Mouse (Mus musculus) forebrain, embryonic 11.5 days (tissue): ENCODE measurements at regions not wholly inside any gene's neighbourhood (a gene's known extent, or its start where the extent isn't known, plus 50 kb on each side); places are given as distances from the start of the nearest gene placed in this dataset.

Experiments used
- ATAC-seq: fragments of 200-750 bp; cut with Nextera tagmentation; replicated peaks from 2 replicates; pipeline ENCODE4 v1.8.0; 2017; ENCODE audit warnings: moderate TSS enrichment; ENCODE audit not compliant: low FRiP score
- DNase-seq: peaks from one replicate; pipeline ENCODE4 v3.0.0-alpha.2; 2017; ENCODE audit warnings: low spot score
- H3K27ac ChIP-seq: fragments of 300-500 bp; sonication (generic); 2 replicates; pipeline ENCODE4 v1.5.1; 2014; ENCODE audit warnings: low read depth, low read length
- H3K27me3 ChIP-seq: fragments of 300-500 bp; sonication (generic); 2 replicates; pipeline ENCODE4 v1.6.1; 2014; ENCODE audit warnings: mild to moderate bottlenecking, low read length, mixed read lengths; ENCODE audit not compliant: control insufficient read depth, insufficient read depth
- H3K36me3 ChIP-seq: fragments of 300-500 bp; sonication (generic); 2 replicates; pipeline ENCODE4 v1.6.1; 2014; ENCODE audit warnings: mild to moderate bottlenecking, low read length, moderate library complexity, mixed read lengths; ENCODE audit not compliant: control insufficient read depth, insufficient read depth
- H3K4me1 ChIP-seq: fragments of 300-500 bp; sonication (generic); replicated peaks from 2 replicates; pipeline ENCODE4 v1.6.1; 2014; ENCODE audit warnings: low read length, mixed read lengths; ENCODE audit not compliant: control insufficient read depth, insufficient read depth
- H3K4me2 ChIP-seq: fragments of 300-500 bp; sonication (generic); 2 replicates; pipeline ENCODE4 v1.6.1; 2014; ENCODE audit warnings: low read depth, mild to moderate bottlenecking, low read length, moderate library complexity, mixed read lengths; ENCODE audit not compliant: severe bottlenecking
- H3K4me3 ChIP-seq: fragments of 300-500 bp; sonication (generic); 2 replicates; pipeline ENCODE4 v1.5.1; 2014; ENCODE audit warnings: low read depth, low read length
- H3K9ac ChIP-seq: fragments of 300-500 bp; sonication (generic); 2 replicates; pipeline ENCODE4 v1.6.1; 2014; ENCODE audit warnings: low read length
- H3K9me3 ChIP-seq: fragments of 300-500 bp; sonication (generic); 2 replicates; pipeline ENCODE4 v1.6.1; 2016; ENCODE audit warnings: low read length, mixed read lengths; ENCODE audit not compliant: control insufficient read depth
- WGBS: fragments of 180-500 bp; shearing (Covaris S2); extraction: QIAGEN DNeasy Blood & Tissue Kit; methylation state at CpG from one replicate; pipeline ENCODE4 v1.1.7; 2014; 5-methylcytosine and 5-hydroxymethylcytosine counted together

DNA sequence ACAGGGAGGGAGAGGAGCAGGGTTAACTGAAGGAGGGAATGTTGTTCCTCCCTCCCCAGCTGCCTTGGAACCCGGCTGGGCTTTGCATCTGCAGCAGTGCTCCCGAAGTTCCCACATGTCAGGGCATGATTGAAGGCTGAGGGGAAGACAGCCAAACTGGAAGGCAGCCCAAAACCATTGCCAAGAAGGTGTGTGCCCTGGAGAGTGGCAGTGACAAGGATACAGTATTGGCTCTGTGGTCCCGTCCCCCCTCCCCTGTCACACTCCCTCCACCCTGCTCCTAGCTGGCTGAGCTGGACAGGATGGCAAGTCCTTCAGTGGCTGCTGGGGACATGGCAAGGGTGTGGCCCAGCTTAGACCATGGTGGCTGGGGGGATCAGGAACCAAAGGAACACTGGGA, 79.1 kb downstream of the Cyp26b1 start:
- Histone ChIP-seq H3K4me3 (no peak overlapping the region), H3K4me2 (no peak overlapping the region), H3K27ac (no peak overlapping the region), H3K36me3 (no peaks in the 10 kb centered on the region), H3K9me3 (no peaks in the 10 kb centered on the region), H3K4me1 (no peaks in the 10 kb centered on the region), H3K9ac (no peak overlapping the region), H3K27me3 (no peaks in the 10 kb centered on the region)
- ATAC-seq (no peak), DNase-seq (no peak)
- 76% methylated on average over 3 of the region's 3 CpGs for WGBS

DNA sequence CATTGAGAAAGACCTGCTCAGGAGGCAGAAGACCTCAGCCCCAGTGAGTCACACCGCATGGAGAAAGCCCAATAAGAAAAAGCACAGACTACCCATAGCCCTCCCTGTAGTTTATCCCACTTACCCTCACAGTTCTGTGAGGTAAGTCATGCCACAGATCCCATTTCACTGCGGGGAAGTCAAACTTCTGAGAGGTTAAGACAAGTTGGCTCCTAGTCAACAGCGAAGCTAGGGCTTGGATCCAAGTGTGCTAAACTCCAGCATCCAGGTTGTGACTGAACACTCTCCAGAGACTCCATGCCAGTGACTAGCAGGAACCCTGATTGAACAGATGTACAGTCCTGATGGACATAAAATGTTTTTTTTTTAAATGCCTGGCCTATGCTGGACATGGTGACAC, 85.1 kb downstream of the Cyp26b1 start:
- WGBS = 91% methylated on average over 3 of the region's 3 CpGs
- Histone ChIP-seq H3K4me1 (no peaks in the 10 kb centered on the region), H3K4me3 (no peak overlapping the region), H3K27me3 (no peaks in the 10 kb centered on the region), H3K27ac (no peak overlapping the region), H3K9me3 (no peaks in the 10 kb centered on the region), H3K4me2 (no peak overlapping the region), H3K36me3 (no peaks in the 10 kb centered on the region), H3K9ac (no peak overlapping the region)
- no peak for DNase-seq
- no peak for ATAC-seq

GRCm38 (mm10) chr6:84506675-84507074, 87.0 kb downstream of the Cyp26b1 start:
- no peak for ATAC-seq
- Histone ChIP-seq H3K4me3 (no peak overlapping the region), H3K36me3 (no peaks in the 10 kb centered on the region), H3K9me3 (no peaks in the 10 kb centered on the region), H3K4me1 (no peaks in the 10 kb centered on the region), H3K27me3 (no peaks in the 10 kb centered on the region), H3K27ac (no peak overlapping the region), H3K9ac (no peak overlapping the region), H3K4me2 (no peak overlapping the region)
- 29% methylated on average over 1 of the region's 1 CpGs for WGBS
- DNase-seq = no peak

- ATAC-seq (no peak), DNase-seq (no peak)
- H3K4me2 ChIP-seq = no peak overlapping the region
These were observed 93.3 kb downstream of the Cyp26b1 start for GRCm38 (mm10) chr6:84500255-84500886.

DNA sequence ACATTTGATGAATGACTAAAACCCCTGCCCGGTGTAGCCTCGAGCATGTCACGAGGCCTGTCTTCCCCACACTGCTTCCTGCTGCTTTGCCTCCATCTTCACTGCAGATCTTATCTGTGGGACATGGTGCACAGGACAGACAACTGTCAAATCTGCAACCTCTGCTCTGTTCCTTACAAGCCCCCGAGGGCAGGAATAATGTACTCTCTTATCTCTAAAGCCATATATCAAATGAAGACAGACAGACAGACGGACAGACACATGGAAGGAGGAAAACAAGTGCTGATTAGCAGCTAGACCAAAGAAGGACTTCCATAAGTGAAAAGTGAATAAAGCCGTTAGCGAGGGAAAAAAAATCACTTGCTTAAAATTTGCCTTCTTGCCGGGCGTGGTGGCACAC, 95.6 kb downstream of the Cyp26b1 start:
- DNase-seq = no peak
- Histone ChIP-seq H3K4me3 (no peak overlapping the region), H3K4me1 (no peaks in the 10 kb centered on the region), H3K27me3 (no peaks in the 10 kb centered on the region), H3K9ac (no peak overlapping the region), H3K4me2 (no peak overlapping the region), H3K9me3 (no peaks in the 10 kb centered on the region), H3K27ac (no peak overlapping the region), H3K36me3 (no peaks in the 10 kb centered on the region)
- ATAC-seq = no peak
- WGBS = 88% methylated on average over 9 of the region's 9 CpGs

More at GRCm38 (mm10) chr6:84500255-84500886, 93.3 kb downstream of the Cyp26b1 start:
- no peaks in the 10 kb centered on the region for H3K27me3 ChIP-seq
- 41% methylated on average over 13 of the region's 13 CpGs for WGBS
- H3K9ac ChIP-seq = no peak overlapping the region
- no peak overlapping the region for H3K27ac ChIP-seq
- H3K4me1 ChIP-seq = no peaks in the 10 kb centered on the region
- H3K9me3 ChIP-seq = no peaks in the 10 kb centered on the region
- H3K4me3 ChIP-seq = no peak overlapping the region
- H3K36me3 ChIP-seq = no peaks in the 10 kb centered on the region

DNA sequence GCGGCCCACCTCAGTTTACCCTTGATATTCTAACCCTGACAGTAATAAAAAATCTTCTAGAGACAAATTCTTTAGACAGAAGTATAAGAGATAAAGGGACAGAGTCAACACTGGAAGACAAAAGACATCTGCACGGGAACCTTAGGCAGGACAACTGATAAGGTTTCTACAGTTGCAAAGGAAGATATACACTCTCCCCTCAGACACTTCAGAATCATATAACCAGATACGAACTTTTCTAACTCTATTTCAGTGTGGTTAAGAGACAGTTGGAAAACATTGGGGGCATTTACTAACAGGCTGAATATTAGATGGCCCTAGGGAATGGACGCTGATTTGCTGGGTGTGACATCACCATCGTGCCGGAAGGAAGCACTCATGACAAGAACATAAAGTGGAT, 100.0 kb downstream of the Cyp26b1 start:
- Histone ChIP-seq H3K36me3 (no peaks in the 10 kb centered on the region), H3K4me3 (no peak overlapping the region), H3K9me3 (no peaks in the 10 kb centered on the region), H3K27me3 (no peaks in the 10 kb centered on the region), H3K27ac (no peak overlapping the region), H3K9ac (no peak overlapping the region), H3K4me2 (no peak overlapping the region), H3K4me1 (no peaks in the 10 kb centered on the region)
- no peak for DNase-seq
- ATAC-seq = no peak
- 93% methylated on average over 6 of the region's 6 CpGs for WGBS

GRCm38 (mm10) chr6:84493169-84493568, 100.5 kb downstream of the Cyp26b1 start:
- DNase-seq (no peak), ATAC-seq (no peak)
- H3K27me3 ChIP-seq = no peaks in the 10 kb centered on the region
- H3K4me1 ChIP-seq = no peaks in the 10 kb centered on the region
- H3K36me3 ChIP-seq = no peaks in the 10 kb centered on the region
- no peak overlapping the region for H3K4me3 ChIP-seq
- H3K4me2 ChIP-seq = no peak overlapping the region
- H3K27ac ChIP-seq = no peak overlapping the region
- no peaks in the 10 kb centered on the region for H3K9me3 ChIP-seq
- no peak overlapping the region for H3K9ac ChIP-seq
- WGBS = 85% methylated on average over 8 of the region's 8 CpGs

DNA sequence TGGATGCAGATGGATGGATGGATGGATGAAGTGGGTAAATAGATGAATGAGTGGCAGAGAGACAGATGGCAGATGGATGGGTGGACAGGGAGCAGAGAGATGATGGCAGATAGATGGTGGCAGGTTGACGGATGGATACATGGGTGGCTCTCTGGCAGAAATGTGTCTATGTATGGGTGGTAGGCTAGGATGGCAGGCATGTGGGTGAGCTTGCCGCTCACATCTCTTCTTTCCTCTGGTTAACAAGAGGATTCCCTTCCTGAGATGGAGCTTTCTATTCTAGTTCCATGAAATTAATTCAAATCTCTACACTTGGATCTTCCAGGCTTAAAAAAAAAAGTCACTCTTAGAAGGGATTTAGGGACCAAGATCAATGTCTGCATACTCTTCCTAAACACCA, 101.1 kb downstream of the Cyp26b1 start:
- DNase-seq (no peak), ATAC-seq (no peak)
- Histone ChIP-seq H3K27ac (no peak overlapping the region), H3K9me3 (no peaks in the 10 kb centered on the region), H3K27me3 (no peaks in the 10 kb centered on the region), H3K36me3 (no peaks in the 10 kb centered on the region), H3K4me3 (no peak overlapping the region), H3K4me2 (no peak overlapping the region), H3K4me1 (no peaks in the 10 kb centered on the region), H3K9ac (no peak overlapping the region)
- 89% methylated on average over 2 of the region's 2 CpGs for WGBS

DNA sequence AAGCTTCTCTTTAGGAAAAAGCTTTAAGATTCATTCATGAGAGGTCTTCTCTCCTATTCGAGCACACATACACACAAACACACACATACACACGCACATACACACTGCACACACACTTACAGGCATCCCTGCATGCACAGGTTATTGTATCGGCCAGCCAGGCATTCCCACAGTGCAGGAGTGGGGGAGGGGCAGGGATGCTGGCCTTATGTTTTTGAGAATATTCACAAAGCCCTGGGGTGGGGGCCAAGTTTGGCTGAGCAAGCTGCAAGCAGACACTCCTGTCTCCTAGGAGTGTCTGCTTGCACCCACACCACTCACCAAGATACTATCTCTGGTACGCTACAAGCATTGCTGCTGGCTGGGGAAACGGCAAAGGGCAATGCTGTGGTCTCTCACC, 102.6 kb downstream of the Cyp26b1 start:
- Histone ChIP-seq H3K9ac (no peak overlapping the region), H3K9me3 (no peaks in the 10 kb centered on the region), H3K4me2 (no peak overlapping the region), H3K4me3 (no peak overlapping the region), H3K4me1 (no peaks in the 10 kb centered on the region), H3K36me3 (no peaks in the 10 kb centered on the region), H3K27ac (no peak overlapping the region), H3K27me3 (no peaks in the 10 kb centered on the region)
- 76% methylated on average over 5 of the region's 5 CpGs for WGBS
- DNase-seq = no peak
- no peak for ATAC-seq
